Mouse (Mus musculus): ENCODE results near the gene Tnpo3.

Gene Tnpo3

GRCm38 (mm10) chr6:29528165-29528505 lies 81.6 kb downstream of the Tnpo3 start:
- no peak for DNase-seq (ENCODE audit: low read depth in 1 of 2, low spot score in 2 of 2)

DNA sequence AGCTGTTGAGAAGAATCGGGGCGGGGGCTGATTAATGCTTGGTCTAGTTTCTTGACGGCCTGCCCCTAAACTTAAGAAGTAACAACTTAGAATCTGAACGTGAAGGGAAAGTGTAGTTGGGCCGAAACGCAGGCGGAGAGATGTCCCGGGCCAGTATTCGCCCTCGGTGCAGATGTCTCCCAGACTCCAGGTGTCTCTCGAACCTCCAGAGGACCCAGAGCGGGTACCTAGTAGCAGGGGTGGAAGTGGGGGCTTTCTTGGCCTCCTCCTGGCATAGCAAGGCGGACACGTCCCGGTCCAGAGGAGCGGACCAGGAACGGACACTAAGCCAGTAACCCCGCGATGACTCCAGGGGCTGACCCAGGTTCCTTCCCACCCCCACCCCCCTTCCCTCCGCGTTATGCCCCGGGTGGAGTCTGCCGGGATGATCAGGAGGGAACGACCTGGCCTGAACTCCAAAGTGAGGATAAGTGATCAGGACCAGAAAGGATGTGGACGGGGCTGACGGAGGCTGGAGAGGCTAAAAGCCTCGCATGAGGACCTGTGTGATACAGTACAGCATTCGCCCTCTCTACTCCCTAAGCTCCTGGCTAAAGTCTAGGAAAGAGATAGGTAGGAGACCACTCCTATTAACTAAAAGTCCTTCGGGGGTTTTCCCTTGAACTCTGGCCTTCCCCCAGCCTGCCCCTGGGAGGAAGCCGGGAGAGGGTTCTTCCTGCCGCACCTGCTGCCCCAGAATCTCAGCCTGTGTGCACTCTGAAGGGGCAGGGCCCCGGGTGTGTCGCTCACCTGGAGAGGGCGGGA lies 82.1 kb downstream of the Tnpo3 start:
- no peak for DNase-seq (ENCODE audit: low read depth in 1 of 2, low spot score in 2 of 2)

DNA sequence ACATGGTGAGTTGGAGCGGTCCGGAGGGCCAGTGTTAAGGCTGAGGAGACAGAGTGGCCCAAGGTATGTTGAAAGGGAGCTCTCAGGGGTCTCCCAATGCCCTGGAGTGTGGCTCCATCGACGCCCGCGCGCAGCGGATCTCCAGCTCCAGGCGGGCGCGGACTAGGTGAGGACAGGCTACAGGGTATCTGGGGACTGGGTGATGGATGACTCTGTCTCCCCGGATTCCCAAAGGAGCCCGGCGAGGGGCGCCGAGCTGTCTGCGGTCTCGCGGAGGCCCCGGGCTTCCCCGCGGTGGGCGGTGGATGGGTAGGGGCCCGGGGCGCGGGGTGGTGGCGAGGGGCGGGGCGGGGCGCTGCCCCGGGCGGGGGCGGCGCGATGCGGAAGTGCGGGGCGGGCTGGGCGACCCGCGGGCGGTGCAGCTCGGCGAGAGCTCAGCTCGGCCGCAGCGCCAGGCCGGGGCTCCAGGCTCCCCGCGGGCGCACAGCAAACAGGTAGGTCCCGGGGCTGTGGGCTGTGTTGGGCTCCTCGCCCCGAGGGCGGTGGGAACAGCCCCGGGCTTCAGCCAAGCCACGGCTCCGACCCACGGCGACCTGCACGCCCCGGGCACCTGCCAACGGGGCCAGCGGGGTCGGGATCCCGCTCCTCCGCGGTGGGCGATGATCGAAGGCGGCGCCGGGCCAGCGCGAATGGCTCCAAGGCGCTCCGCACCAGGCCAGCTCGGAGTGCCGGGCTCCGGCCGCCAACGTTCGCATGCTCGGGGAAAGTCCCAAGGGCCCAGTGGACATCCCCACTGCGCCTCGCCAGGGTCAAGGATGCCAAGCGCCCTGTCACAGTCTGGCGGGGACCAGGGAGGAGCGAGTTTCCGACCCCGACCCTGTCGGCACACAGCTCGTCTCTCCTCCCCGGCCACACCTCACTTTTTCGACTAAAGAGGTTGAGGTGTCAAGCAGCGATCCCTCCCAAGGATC lies 83.1 kb downstream of the Tnpo3 start, which contains the start of gene Irf5:
Gene Irf5 (plus strand): TSS at position 345 of the 971 bp plus-strand sequence.
- DNase-seq (ENCODE audit: low read depth in 1 of 2, low spot score in 2 of 2), result peak in 1 of 2 experiments; percentile 71

- DNase-seq (ENCODE audit: low read depth in 1 of 2, low spot score in 2 of 2), result peak in 1 of 2 experiments; percentile 46
Observed at GRCm38 (mm10) chr6:29525256-29525655, 84.4 kb downstream of the Tnpo3 start.

DNA sequence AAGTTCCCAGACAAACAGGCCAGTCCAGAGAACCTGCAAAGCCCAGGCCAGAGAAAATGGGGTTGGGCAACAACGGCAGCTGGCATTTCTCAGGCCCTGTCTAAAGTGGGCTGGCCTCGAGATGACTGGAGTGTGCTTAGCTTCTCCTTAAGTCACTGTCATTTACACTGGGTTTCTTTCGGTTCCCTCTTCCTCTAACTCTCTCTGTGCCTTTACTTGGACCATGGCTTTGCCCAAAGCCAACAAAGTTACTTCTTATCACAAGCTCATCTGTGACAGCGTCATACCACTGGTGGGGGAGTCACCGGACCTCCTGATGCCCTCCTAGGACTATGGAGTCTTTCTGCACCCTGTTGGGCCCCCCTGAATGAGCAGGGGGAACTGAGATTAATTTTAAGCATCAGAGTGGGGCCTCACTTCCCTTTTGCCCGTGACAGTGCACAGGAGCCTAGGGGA lies 85.6 kb downstream of the Tnpo3 start:
- DNase-seq (ENCODE audit: low read depth in 1 of 2, low spot score in 2 of 2), result peak; percentile 80 to 81

DNA sequence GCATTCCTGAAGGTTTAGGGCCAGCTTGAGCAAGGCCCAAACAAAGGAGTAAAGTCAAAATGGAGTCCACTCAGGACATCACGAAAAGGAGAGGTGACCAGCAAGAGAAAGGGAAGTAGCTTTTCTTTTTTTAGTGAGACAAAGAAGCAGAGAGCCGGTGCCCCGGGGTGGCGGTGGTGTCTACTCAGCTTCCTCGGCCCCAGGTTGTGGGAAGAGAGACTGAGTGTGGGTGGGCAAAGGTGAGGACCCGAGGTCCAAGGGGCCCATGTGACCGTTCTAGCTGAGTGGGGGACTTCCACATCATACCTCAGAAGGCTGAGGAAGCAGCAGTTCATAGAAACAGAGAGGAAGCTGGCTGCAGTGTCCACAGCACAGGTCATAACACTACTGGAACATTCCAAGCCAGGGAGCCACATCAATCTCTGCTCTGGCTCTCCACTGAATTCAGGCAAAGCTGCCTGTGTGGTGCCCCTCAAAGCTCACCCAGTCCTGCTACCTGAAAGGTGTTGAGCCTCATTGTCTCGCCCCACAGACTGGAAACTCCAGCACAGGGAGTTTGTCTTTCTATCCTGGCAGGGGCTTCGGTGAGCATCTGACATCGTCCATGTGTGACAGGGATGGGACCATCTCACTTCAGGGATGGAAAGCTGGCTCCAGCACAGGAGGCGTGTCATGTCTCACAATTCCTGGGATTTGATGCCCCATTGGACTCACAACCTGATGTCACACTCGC lies 86.2 kb downstream of the Tnpo3 start:
- DNase-seq (ENCODE audit: low read depth in 1 of 2, low spot score in 2 of 2), result peak in 1 of 2 experiments; percentile 59

GRCm38 (mm10) chr6:29522626-29523300 lies 86.9 kb downstream of the Tnpo3 start:
- no peak for DNase-seq (ENCODE audit: low read depth in 1 of 2, low spot score in 2 of 2)

DNA sequence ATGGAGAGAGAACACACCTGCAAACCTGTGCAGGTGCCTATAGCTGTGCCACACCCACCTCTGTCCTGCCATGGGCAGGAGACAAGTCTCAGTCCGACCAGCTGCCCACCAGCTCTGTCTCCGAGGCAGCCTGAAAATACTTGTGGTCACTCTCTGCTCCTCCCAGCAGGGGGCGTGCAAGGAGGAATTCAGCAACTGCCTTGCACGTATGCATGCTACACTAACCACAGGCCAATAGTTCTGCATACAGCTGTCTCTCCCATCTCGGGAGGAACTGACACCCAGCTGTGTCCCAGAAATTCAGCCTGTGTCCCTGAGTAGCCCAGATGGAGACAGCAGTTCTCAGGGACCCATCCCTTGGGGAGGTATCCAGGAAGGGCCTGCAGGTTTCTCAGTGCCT lies 92.5 kb downstream of the Tnpo3 start:
- DNase-seq (ENCODE audit: low read depth in 1 of 2, low spot score in 2 of 2), result peak; percentile 67 to 81

- no peak for DNase-seq (ENCODE audit: low read depth in 1 of 2, low spot score in 2 of 2)
Observed at GRCm38 (mm10) chr6:29513284-29513683, 96.4 kb downstream of the Tnpo3 start.

DNA sequence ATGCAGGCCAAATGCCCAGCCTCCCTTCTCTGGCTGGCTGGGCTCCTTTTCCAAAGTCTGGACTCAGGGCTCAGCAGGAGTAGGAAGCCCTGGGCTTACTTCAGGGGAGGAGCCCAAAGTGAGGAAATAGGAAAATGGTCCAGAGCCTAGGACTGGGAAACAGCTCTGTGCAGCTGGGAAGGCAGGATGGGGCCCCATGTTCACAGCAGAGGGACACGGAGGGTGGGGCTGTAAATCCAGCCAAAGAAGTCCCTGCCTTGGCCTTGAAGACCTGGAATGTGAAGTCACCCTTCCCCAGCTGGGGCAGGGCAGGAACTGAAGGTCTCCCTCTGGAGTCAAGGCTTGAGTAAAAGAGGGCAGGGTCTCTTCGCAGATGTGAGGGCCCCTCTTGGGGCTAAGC lies 100.6 kb downstream of the Tnpo3 start:
- DNase-seq (ENCODE audit: low read depth in 1 of 2, low spot score in 2 of 2), result no peak

- no peak for DNase-seq (ENCODE audit: low read depth in 1 of 2, low spot score in 2 of 2)
Observed at GRCm38 (mm10) chr6:29507447-29508309, 102.0 kb downstream of the Tnpo3 start, which contains the start of gene Kcp. Gene Kcp (minus strand): TSS chr6:29507952.

GRCm38 (mm10) chr6:29506834-29507233 lies 102.9 kb downstream of the Tnpo3 start:
- no peak for DNase-seq (ENCODE audit: low read depth in 1 of 2, low spot score in 2 of 2)

DNA sequence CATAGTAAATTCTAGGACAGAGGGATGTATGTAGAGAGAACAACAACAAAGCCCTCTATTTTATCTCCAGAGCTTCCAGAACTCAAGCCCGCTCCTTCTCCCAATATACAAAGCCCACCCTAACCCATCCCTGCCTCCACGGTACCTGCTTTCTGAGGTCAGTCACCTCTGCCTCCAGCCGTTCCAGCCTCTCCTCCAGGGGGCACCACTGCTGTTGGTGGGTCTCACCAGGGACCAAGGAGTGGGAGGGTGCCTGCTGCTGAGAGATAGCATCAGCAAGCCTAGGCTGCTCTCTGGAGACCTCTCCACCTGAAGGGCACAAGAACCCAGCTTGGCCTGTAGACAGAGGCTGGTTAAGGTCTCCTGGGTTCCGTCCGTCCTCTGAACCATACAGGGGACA lies 104.2 kb downstream of the Tnpo3 start:
- no peak for DNase-seq (ENCODE audit: low read depth in 1 of 2, low spot score in 2 of 2)

GRCm38 (mm10) chr6:29501599-29501998 lies 108.1 kb downstream of the Tnpo3 start:
- DNase-seq (ENCODE audit: low read depth in 1 of 2, low spot score in 2 of 2), result no peak

- DNase-seq (ENCODE audit: low read depth in 1 of 2, low spot score in 2 of 2), result no peak
Observed at GRCm38 (mm10) chr6:29500810-29501209, 108.9 kb downstream of the Tnpo3 start.

- DNase-seq (ENCODE audit: low read depth in 1 of 2, low spot score in 2 of 2), result no peak
Observed at GRCm38 (mm10) chr6:29500177-29500576, 109.5 kb downstream of the Tnpo3 start.

DNA sequence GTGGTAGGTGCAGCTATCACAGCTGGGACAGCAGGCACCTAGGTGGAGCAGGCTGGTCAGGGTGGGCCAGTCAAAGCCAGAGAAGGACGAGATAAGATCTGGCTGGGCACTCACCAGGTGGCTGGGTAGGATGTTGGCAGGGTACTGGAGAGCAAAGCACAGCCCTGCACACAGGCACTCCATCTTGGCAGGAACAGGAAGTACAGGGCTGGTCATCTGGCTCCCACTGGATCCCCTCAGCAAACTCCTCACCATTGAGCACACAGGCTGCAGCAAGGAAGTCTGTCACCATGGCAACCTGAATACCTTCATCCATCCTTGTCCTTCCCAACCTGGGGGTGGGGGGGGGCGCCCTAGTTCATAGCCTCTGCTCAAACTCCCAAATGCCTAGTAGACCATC lies 111.9 kb downstream of the Tnpo3 start:
- no peak for DNase-seq (ENCODE audit: low read depth in 1 of 2, low spot score in 2 of 2)

GRCm38 (mm10) chr6:29496270-29496669 lies 113.4 kb downstream of the Tnpo3 start:
- no peak for DNase-seq (ENCODE audit: low read depth in 1 of 2, low spot score in 2 of 2)

DNA sequence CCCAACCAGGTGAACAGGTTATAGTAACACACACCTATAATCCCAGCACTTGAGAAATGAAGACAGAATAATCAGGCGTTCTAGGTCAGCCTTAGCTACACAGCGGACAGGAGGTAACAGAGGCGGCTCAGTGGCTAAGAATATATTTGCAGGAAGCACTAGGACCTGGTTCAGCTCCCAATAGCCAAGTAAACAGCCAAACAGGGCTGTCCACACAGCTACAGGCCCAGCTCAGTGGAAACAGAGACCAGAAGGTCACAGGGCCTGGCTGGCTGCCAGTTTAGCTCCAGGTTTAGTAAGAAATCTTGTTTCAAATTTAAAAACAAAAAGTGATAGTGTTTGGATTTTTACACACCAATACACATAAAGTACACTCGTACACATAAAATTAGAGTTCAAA lies 115.6 kb downstream of the Tnpo3 start:
- DNase-seq (ENCODE audit: low read depth in 1 of 2, low spot score in 2 of 2), result no peak

Data from monocyte, adult 2 months (primary cell).